Mouse (Mus musculus): Measurements from ENCODE around the gene Trmt10b. TPM values are rescaled to one million over a fixed set of nuclear protein-coding genes. Genes with fewer than 3 reads are reported as not detected.

Trmt10b gene
- polyA plus RNA-seq, 1 experiment from 2014 or later, result 19.4 TPM

- no peak overlapping the region for H3K9ac ChIP-seq (ENCODE audit: low read depth, low read length)
- H3K9me3 ChIP-seq (replicated peaks; ENCODE audit: low read length), result no peaks in the 10 kb centered on the region
- WGBS, result 65% methylated on average over 3 of the region's 3 CpGs
- no peaks in the 10 kb centered on the region for H3K27me3 ChIP-seq (ENCODE audit: insufficient read depth, low read length)
- TF ChIP-seq CTCF (IDR thresholded peaks at IDR 0.05; ENCODE audit: low read depth), result no peak
- no peak overlapping the region for H3K4me3 ChIP-seq (replicated peaks; ENCODE audit: low read depth, low read length)
- no peak for DNase-seq (ENCODE audit: low spot score)
- H3K36me3 ChIP-seq (ENCODE audit: insufficient read depth, low read length), result no peaks in the 10 kb centered on the region
- no peak overlapping the region for H3K27ac ChIP-seq
- no peak for ATAC-seq (replicated peaks; ENCODE audit: low FRiP score, low read depth)
- H3K4me1 ChIP-seq (replicated peaks; ENCODE audit: insufficient read depth, low read length), result no peaks in the 10 kb centered on the region
- H3K4me2 ChIP-seq (ENCODE audit: low read length), result no peak overlapping the region
Observed at GRCm38 (mm10) chr4:45332466-45332865, 35.5 kb downstream of the Trmt10b start.

GRCm38 (mm10) chr4:45341226-45341625 lies 44.3 kb downstream of the Trmt10b start:
- Histone ChIP-seq H3K36me3 (ENCODE audit: insufficient read depth, low read length) (no peaks in the 10 kb centered on the region), H3K9me3 (replicated peaks; ENCODE audit: low read length) (no peaks in the 10 kb centered on the region), H3K27ac (peak overlapping the region; percentile 99), H3K4me2 (ENCODE audit: low read length) (peak overlapping the region; percentile 92), H3K4me3 (replicated peaks; ENCODE audit: low read depth, low read length) (peak overlapping the region; percentile 93; the same call in 1 of the 2 replicates), H3K27me3 (ENCODE audit: insufficient read depth, low read length) (no peaks in the 10 kb centered on the region), H3K4me1 (replicated peaks; ENCODE audit: insufficient read depth, low read length) (peaks cover 10% of the 10 kb centered on the region; the same call in 1 of the 2 replicates), H3K9ac (ENCODE audit: low read depth, low read length) (peak overlapping the region; percentile 94)
- TF ChIP-seq CTCF (IDR thresholded peaks at IDR 0.05; ENCODE audit: low read depth), result no peak
- DNase-seq (ENCODE audit: low spot score) (no peak), ATAC-seq (replicated peaks; ENCODE audit: low FRiP score, low read depth) (no peak)
- 62% methylated on average over 9 of the region's 9 CpGs for WGBS

- Histone ChIP-seq H3K4me1 (replicated peaks; ENCODE audit: insufficient read depth, low read length) (peaks cover 10% of the 10 kb centered on the region; the same call in 1 of the 2 replicates), H3K9ac (ENCODE audit: low read depth, low read length) (peak within 1 kb of the TSS; percentile 94), H3K27me3 (ENCODE audit: insufficient read depth, low read length) (no peaks in the 10 kb centered on the region), H3K9me3 (replicated peaks; ENCODE audit: low read length) (no peaks in the 10 kb centered on the region), H3K27ac (peak within 1 kb of the TSS; percentile 99), H3K36me3 (ENCODE audit: insufficient read depth, low read length) (no peaks in the 10 kb centered on the region), H3K4me3 (replicated peaks; ENCODE audit: low read depth, low read length) (peak within 1 kb of the TSS; percentile 93), H3K4me2 (ENCODE audit: low read length) (peak within 1 kb of the TSS; percentile 92)
- TF ChIP-seq CTCF (IDR thresholded peaks at IDR 0.05; ENCODE audit: low read depth), result peak; percentile 71
- ATAC-seq (replicated peaks; ENCODE audit: low FRiP score, low read depth), result peak; percentile 93
- DNase-seq (ENCODE audit: low spot score), result peak; percentile 94
- WGBS, result 3% methylated on average over 37 of the region's 42 CpGs
Observed at GRCm38 (mm10) chr4:45341669-45342249, 44.8 kb downstream of the Trmt10b start, which contains the start of gene Dcaf10. TSS of gene Dcaf10 (plus strand) at chr4:45342101.

DNA sequence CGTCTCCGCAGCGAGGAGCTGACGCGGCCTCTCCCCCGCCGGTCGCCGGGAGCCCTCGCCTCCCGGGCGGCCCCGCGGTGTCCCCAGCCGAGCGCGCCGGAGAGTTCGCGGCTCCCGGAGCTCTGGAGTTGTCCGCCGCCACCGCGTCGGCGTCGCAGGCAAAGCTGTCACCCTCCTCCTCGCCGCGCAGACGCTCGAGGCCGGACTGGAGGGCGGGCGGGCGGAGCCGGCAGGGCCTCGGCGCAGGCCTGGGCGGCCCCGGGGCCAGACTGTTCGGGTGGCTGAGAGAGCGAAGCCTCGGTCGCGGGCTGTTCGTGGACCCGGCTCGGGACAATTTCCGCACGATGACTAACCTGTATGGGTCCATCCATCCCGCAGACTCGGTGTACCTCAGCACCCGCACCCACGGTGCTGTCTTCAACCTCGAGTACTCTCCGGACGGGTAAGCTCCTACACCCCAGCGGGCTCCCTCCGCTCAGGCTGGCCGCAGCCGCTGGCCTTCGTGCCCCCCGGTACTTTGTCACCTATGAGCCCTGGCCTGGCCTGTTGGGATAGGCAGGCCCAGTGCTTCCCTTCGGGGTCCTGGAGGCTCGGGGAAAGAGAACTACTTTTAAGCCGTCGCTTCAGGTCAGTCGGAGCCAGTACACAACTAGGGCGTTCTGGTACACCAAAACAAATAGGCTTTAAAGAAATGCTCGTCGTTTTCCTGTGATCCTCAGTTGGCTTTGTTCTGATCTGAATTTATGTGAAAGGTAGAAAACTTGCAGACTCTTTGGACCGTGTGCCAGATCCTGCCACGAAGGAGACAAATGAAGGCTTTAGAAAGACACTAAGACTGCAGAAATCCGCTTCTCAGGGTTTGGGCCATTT lies 45.6 kb downstream of the Trmt10b start, which contains the start of gene Exosc3:
Gene Exosc3 (minus strand): TSS at position 447 of the 870 bp plus-strand sequence.
- under 1% methylated on average over 74 of the region's 76 CpGs for WGBS
- no peak for TF ChIP-seq CTCF (IDR thresholded peaks at IDR 0.05; ENCODE audit: low read depth)

DNA sequence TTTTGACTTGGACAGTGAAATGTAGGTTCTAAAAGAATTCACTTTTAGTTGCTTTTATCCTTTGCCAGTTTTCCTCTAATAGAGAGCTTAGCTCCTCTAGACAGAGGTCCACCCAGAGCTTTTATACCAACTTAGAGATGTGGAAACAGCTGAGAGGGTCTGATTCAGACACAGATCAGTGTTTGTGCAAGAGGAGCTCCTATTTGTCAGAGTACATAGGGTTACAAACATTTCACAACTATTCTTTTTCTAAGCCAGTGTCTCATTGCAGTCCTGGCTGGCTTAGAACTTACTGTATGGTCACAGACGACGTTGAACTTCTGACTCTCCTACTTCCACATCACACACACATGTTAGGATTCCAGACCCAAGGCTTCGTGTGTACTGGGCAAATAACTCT lies 59.7 kb downstream of the Trmt10b start:
- no peak overlapping the region for H3K9ac ChIP-seq (ENCODE audit: low read depth, low read length)
- DNase-seq (ENCODE audit: low spot score) (no peak), ATAC-seq (replicated peaks; ENCODE audit: low FRiP score, low read depth) (no peak)
- TF ChIP-seq CTCF (IDR thresholded peaks at IDR 0.05; ENCODE audit: low read depth), result no peak
- H3K4me3 ChIP-seq (replicated peaks; ENCODE audit: low read depth, low read length), result no peak overlapping the region
- 88% methylated on average over 3 of the region's 3 CpGs for WGBS
- H3K27me3 ChIP-seq (ENCODE audit: insufficient read depth, low read length), result no peaks in the 10 kb centered on the region
- no peak overlapping the region for H3K4me2 ChIP-seq (ENCODE audit: low read length)
- no peak overlapping the region for H3K27ac ChIP-seq
- no peaks in the 10 kb centered on the region for H3K9me3 ChIP-seq (replicated peaks; ENCODE audit: low read length)
- H3K36me3 ChIP-seq (ENCODE audit: insufficient read depth, low read length), result peaks cover 9% of the 10 kb centered on the region
- no peaks in the 10 kb centered on the region for H3K4me1 ChIP-seq (replicated peaks; ENCODE audit: insufficient read depth, low read length)

More for the DNA sequence above, 45.6 kb downstream of the Trmt10b start, which contains the start of gene Exosc3:
- no peaks in the 10 kb centered on the region for H3K9me3 ChIP-seq (replicated peaks; ENCODE audit: low read length)
- no peaks in the 10 kb centered on the region for H3K27me3 ChIP-seq (ENCODE audit: insufficient read depth, low read length)
- DNase-seq (ENCODE audit: low spot score) (peak; percentile 56), ATAC-seq (replicated peaks; ENCODE audit: low FRiP score, low read depth) (peak; percentile 81)
- H3K4me2 ChIP-seq (ENCODE audit: low read length), result peak within 1 kb of the TSS; percentile 92
- no peaks in the 10 kb centered on the region for H3K36me3 ChIP-seq (ENCODE audit: insufficient read depth, low read length)
- peak within 1 kb of the TSS; percentile 93 for H3K4me3 ChIP-seq (replicated peaks; ENCODE audit: low read depth, low read length)
- H3K9ac ChIP-seq (ENCODE audit: low read depth, low read length), result peak within 1 kb of the TSS; percentile 94
- H3K4me1 ChIP-seq (replicated peaks; ENCODE audit: insufficient read depth, low read length), result peaks cover 10% of the 10 kb centered on the region; the same call in 1 of the 2 replicates
- peak within 1 kb of the TSS; percentile 99 for H3K27ac ChIP-seq

Other genes starting within 250 kb of the Trmt10b start
- 10.7 and 10.9 TPM in 2 replicates for gene Fbxo10, start 212.5 kb upstream of the Trmt10b start, polyA plus RNA-seq (2015; fragmentation: Nextera tagmentation; extraction: Ambion mirVana)
- 313 and 347 TPM in 2 replicates for gene Tomm5, start 189.0 kb upstream of the Trmt10b start, polyA plus RNA-seq (2015; fragmentation: Nextera tagmentation; extraction: Ambion mirVana)
- gene Frmpd1, start 112.3 kb upstream of the Trmt10b start, polyA plus RNA-seq (2015; fragmentation: Nextera tagmentation; extraction: Ambion mirVana), result 0.27 and 0.30 TPM in 2 replicates
- 12.4 and 12.8 TPM in 2 replicates for gene Dcaf10, start 45.0 kb downstream of the Trmt10b start, polyA plus RNA-seq (2015; fragmentation: Nextera tagmentation; extraction: Ambion mirVana)
- 76.5 and 76.7 TPM in 2 replicates for gene Exosc3, start 45.6 kb downstream of the Trmt10b start, polyA plus RNA-seq (2015; fragmentation: Nextera tagmentation; extraction: Ambion mirVana)
- 62.9 and 70.3 TPM in 2 replicates for gene Slc25a51, start 111.6 kb downstream of the Trmt10b start, polyA plus RNA-seq (2015; fragmentation: Nextera tagmentation; extraction: Ambion mirVana)
- gene Shb, start 235.3 kb downstream of the Trmt10b start, polyA plus RNA-seq (2015; fragmentation: Nextera tagmentation; extraction: Ambion mirVana), result 5.4 and 6.6 TPM in 2 replicates